Mouse (Mus musculus): ENCODE data around the gene Kcnd3. TPM values are rescaled to one million over a fixed set of nuclear protein-coding genes. Genes with fewer than 3 reads are reported as not detected.

The Kcnd3 gene
- total and polyA plus RNA-seq, 3 experiments: 8.4 to 11.8 (median 9.0) TPM

DNA sequence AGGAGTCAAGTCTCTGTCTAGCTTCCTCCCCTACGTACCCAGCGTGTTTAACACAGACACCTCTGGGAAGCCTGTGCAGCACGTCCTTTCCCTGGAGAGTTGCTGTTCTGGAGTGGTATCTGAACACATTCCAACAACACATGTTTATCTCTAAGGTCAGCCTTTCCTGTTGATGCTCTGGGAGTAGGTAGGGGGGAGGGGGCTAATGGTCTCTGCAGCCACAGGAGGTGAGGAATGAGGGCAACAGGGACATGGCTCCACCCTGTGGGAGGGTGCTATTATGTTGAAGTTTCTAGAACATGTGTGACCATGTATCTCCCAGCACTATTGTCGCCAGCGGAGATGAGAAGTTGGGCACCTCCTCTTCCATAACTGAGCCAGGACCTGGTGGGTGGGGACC is 249.3 kb downstream of the Kcnd3 start:
- Histone ChIP-seq H3K36me3 (ENCODE audit: control insufficient read depth, insufficient read depth, low read length) (peaks cover 1% of the 10 kb centered on the region; the same call in 1 of the 2 replicates), H3K27me3 (ENCODE audit: control insufficient read depth, insufficient read depth, low read length) (no peaks in the 10 kb centered on the region), H3K27ac (peak overlapping the region; percentile 96), H3K79me2 (replicated peaks; ENCODE audit: control insufficient read depth, insufficient read depth, low read length) (no peaks in the 10 kb centered on the region), H3K4me3 (peak overlapping the region; percentile 19; the same call in 1 of the 2 replicates), H3K9ac (ENCODE audit: low read depth, low read length) (peak overlapping the region; percentile 48; the same call in 1 of the 2 replicates), H3K4me1 (ENCODE audit: control insufficient read depth, insufficient read depth, low read length) (peaks cover 24% of the 10 kb centered on the region)
- DNase-seq: peak; percentile 68 to 82
- 21% methylated on average over 5 of the region's 5 CpGs for WGBS
- intact Hi-C loops (cut with DNase I): no loop called here
- TF ChIP-seq POLR2A (IDR thresholded peaks at IDR 0.05; ENCODE audit: insufficient read depth, low read depth, low read length) (peak; percentile 73), CTCF (IDR thresholded peaks at IDR 0.05) (no peak), EP300 (IDR thresholded peaks at IDR 0.05; ENCODE audit: insufficient read depth, low read depth, low read length) (peak; percentile 98)

DNA sequence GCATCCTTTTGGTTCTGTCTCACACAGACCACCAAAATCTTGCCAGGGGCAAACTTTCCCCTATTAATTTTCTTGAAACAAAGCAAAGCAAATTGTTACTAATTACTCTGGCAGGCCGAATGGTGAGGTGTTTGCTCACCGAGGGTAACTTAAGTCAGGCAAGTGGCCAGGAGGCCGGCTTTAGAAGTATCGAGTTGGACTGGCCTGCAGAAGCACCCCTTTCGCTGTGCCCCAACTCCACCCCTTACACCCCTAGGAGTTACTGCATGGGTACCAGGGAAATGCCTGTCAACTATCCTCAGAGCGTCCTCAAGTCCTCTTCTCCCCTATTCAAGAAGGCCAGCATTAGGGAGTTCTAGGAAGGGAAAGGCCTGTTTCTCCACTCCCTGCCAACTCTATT is 251.4 kb downstream of the Kcnd3 start:
- H3K4me3 ChIP-seq: no peak overlapping the region; the same call in 1 of the 2 replicates
- WGBS: 58% methylated on average over 6 of the region's 6 CpGs
- TF ChIP-seq EP300 (IDR thresholded peaks at IDR 0.05; ENCODE audit: insufficient read depth, low read depth, low read length) (no peak), CTCF (IDR thresholded peaks at IDR 0.05) (no peak), POLR2A (IDR thresholded peaks at IDR 0.05; ENCODE audit: insufficient read depth, low read depth, low read length) (no peak)
- peaks cover 11% of the 10 kb centered on the region for H3K36me3 ChIP-seq (ENCODE audit: control insufficient read depth, insufficient read depth, low read length)
- H3K79me2 ChIP-seq (replicated peaks; ENCODE audit: control insufficient read depth, insufficient read depth, low read length): 0 out of 2 replicates have a peak, but pooled peaks cover 3% of the 10 kb centered on the region
- H3K27ac ChIP-seq: peak overlapping the region; percentile 96
- intact Hi-C loops (cut with DNase I): no loop called here
- peak in 1 of 2 experiments; percentile 32 for DNase-seq
- no peaks in the 10 kb centered on the region for H3K27me3 ChIP-seq (ENCODE audit: control insufficient read depth, insufficient read depth, low read length)
- peaks cover 19% of the 10 kb centered on the region for H3K4me1 ChIP-seq (ENCODE audit: control insufficient read depth, insufficient read depth, low read length)
- H3K9ac ChIP-seq (ENCODE audit: low read depth, low read length): peak overlapping the region; percentile 16; the same call in 1 of the 2 replicates

DNA sequence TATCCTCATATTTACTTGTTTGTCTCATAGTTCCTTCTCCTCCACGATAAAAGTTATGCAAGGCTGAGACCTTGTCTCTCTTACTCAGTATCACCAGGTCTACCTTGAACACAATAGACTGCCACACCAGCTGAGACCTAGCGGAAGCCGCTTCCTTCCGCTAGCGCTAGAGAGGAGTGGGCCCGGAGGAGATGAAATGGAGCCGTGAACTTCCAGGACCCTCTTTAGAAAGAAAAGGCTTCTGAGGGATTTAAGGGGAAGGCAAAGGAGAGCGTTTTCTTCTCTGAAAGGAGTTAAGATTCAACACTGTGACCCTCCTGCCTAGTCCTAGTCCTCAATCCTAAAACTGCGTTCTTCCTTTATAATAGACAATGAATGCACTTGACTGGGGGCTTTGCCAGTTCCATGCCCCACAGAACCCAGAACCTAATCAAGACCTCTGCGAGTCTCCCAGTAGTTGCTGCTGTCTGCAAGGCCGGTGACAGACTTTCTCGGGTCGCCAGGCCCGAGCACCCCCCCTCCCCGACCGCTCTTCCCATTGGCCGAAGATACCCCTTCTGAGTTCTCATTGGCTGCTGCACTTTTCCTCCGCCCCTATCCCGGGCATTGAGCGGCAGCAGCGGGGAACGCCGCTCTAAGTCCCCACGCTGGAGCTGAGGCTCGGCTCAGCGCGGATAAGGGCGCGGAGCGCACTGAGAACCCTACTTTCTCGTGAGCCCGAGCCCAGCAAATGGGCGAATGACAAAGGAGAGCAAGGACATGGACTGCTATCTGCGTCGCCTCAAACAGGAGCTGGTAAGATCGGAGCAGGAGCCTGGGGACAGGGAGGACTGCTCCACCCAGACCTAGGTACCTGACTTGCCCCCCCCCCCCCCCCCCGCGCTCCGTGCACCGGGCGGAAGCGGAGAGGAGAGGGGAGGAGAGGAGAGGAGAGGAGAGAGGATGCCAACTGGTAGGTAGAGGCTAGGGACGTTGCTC is 252.2 kb downstream of the Kcnd3 start, which contains the start of gene Inka2:
TSS of gene Inka2 (plus strand) at position 569 of the 978 bp plus-strand sequence.
- Histone ChIP-seq H3K27me3 (ENCODE audit: control insufficient read depth, insufficient read depth, low read length) (no peaks in the 10 kb centered on the region), H3K79me2 (replicated peaks; ENCODE audit: control insufficient read depth, insufficient read depth, low read length) (peaks cover 3% of the 10 kb centered on the region; the same call in 1 of the 2 replicates), H3K36me3 (ENCODE audit: control insufficient read depth, insufficient read depth, low read length) (peaks cover 16% of the 10 kb centered on the region), H3K4me1 (ENCODE audit: control insufficient read depth, insufficient read depth, low read length) (peaks cover 20% of the 10 kb centered on the region), H3K9ac (ENCODE audit: low read depth, low read length) (peak within 1 kb of the TSS; percentile 81), H3K4me3 (peak within 1 kb of the TSS; percentile 68), H3K27ac (peak within 1 kb of the TSS; percentile 96)
- intact Hi-C loops (cut with DNase I): no loop called here
- DNase-seq: peak; percentile 90 to 92
- 6% methylated on average over 42 of the region's 43 CpGs for WGBS
- TF ChIP-seq POLR2A (IDR thresholded peaks at IDR 0.05; ENCODE audit: insufficient read depth, low read depth, low read length): peak; percentile 95
- TF ChIP-seq EP300 (IDR thresholded peaks at IDR 0.05; ENCODE audit: insufficient read depth, low read depth, low read length): peak; percentile 66; the same call in 1 of the 2 replicates
- no peak for TF ChIP-seq CTCF (IDR thresholded peaks at IDR 0.05)

DNA sequence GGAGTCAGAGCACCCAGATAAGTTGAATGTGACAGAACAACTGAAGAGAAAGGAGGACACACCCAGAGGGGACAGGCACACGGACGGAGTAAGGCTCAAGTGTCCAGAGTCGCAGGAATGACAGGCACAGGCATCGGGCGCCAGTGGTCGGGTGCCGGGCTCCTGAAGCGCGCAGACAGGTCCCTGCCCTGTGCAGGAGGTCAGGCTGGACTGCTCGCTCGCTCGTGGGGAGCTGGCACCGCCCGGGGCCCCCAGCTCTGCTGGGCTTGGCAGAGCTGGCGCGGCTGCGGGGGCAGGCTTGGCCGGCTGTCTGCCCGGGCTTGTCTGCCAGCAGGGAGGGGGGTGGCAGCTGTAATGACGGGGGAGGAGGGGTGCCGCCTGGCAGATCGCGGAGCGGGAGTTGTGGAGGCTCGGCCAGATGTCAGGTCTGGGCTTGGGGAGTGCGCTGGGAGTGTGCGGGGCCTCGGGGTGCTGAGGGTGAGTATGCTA is 253.0 kb downstream of the Kcnd3 start:
- peaks cover 21% of the 10 kb centered on the region for H3K4me1 ChIP-seq (ENCODE audit: control insufficient read depth, insufficient read depth, low read length)
- intact Hi-C loops (cut with DNase I): no loop called here
- H3K27ac ChIP-seq: peak overlapping the region; percentile 96
- peaks cover 18% of the 10 kb centered on the region for H3K36me3 ChIP-seq (ENCODE audit: control insufficient read depth, insufficient read depth, low read length)
- peak overlapping the region; percentile 81 for H3K9ac ChIP-seq (ENCODE audit: low read depth, low read length)
- no peaks in the 10 kb centered on the region for H3K27me3 ChIP-seq (ENCODE audit: control insufficient read depth, insufficient read depth, low read length)
- H3K79me2 ChIP-seq (replicated peaks; ENCODE audit: control insufficient read depth, insufficient read depth, low read length): peaks cover 3% of the 10 kb centered on the region; the same call in 1 of the 2 replicates
- peak; percentile 82 to 86 for DNase-seq
- 1% methylated on average over 28 of the region's 28 CpGs for whole genome bisulfite sequencing
- H3K4me3 ChIP-seq: peak overlapping the region; percentile 68
- TF ChIP-seq EP300 (IDR thresholded peaks at IDR 0.05; ENCODE audit: insufficient read depth, low read depth, low read length): no peak
- TF ChIP-seq CTCF (IDR thresholded peaks at IDR 0.05): no peak
- TF ChIP-seq POLR2A (IDR thresholded peaks at IDR 0.05; ENCODE audit: insufficient read depth, low read depth, low read length): no peak

DNA sequence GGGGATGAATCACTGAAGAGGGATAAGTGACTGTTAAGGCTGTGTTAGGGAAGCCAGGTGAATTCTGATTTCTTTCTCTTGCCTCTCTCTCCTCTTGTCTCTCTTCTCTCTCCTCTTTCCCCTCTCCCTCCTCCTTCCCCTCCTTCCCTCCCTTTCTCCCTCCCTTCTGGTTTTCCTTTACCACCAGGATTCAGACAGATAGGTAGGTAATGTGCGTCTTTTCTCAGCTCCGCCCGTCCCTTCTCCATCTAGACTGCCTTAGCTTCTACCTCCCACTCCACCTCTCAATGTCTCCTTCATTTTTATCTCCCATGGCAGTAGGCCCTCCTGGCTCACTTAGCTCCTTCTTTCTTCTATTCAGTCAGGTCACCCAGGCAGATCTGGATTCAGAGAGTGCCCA is 253.4 kb downstream of the Kcnd3 start:
- intact Hi-C loops (cut with DNase I): no loop called here
- no peak for TF ChIP-seq CTCF (IDR thresholded peaks at IDR 0.05)
- TF ChIP-seq POLR2A (IDR thresholded peaks at IDR 0.05; ENCODE audit: insufficient read depth, low read depth, low read length): no peak
- TF ChIP-seq EP300 (IDR thresholded peaks at IDR 0.05; ENCODE audit: insufficient read depth, low read depth, low read length): no peak
- H3K27me3 ChIP-seq (ENCODE audit: control insufficient read depth, insufficient read depth, low read length): no peaks in the 10 kb centered on the region
- DNase-seq: peak in 1 of 2 experiments; percentile 10
- 39% methylated on average over 3 of the region's 3 CpGs for WGBS
- peaks cover 18% of the 10 kb centered on the region for H3K36me3 ChIP-seq (ENCODE audit: control insufficient read depth, insufficient read depth, low read length)
- H3K79me2 ChIP-seq (replicated peaks; ENCODE audit: control insufficient read depth, insufficient read depth, low read length): peaks cover 3% of the 10 kb centered on the region; the same call in 1 of the 2 replicates
- H3K4me1 ChIP-seq (ENCODE audit: control insufficient read depth, insufficient read depth, low read length): peaks cover 24% of the 10 kb centered on the region
- peak overlapping the region; percentile 96 for H3K27ac ChIP-seq
- peak overlapping the region; percentile 68 for H3K4me3 ChIP-seq
- H3K9ac ChIP-seq (ENCODE audit: low read depth, low read length): peak overlapping the region; percentile 81

Data from heart, adult 2 months (tissue).